Mouse (Mus musculus) spleen, embryonic (tissue): ENCODE measurements around the gene Rlbp1.

Experiments
- CTCF ChIA-PET: fragments of 350-600 bp; sonication (Branson Sonifier 250); formaldehyde crosslinking; loops from one replicate; lab custom pipeline; 2022; lab: Charles Lee

Gene Rlbp1

DNA sequence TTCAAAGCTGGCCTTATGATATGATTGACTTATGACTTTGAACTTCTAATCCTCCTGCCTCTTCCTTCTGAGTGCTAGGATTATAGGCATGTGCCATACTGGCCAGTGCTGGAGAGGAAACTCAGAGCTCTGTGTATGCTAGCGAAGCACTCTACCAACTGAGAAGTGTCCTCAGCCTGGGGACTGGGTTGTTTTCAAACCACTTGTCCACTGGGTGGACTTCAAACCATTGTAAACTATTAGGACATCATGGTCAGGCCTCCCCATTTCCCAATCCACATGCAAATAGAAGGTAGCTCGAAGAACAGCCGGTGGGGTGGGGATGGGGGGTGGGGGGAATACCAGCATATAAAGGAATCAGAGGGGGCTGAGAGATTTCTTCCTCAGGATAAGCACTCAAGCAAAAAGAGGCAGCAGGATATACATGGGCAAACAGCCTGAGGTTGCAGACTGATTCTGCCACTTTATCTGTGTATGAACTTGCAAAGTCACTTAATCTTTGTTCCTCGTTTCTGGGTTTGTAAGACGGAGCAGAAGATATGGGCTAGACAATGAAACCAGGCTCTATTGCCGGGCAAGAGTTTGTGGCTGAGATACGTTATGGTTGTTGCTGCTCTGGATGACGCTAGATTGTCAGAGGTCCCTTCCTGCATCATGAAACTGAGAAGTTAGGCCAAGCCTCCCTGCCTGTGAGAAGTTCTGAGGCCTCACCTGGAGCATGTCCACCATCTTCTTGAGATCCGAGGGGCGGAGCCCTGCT, 10.2 kb downstream of the Rlbp1 start:
- CTCF ChIA-PET, result interaction anchor here (0.7 kb wide), 1 partner anchor 235 kb away, joined by 13 read pairs; no protein-coding TSS in a partner anchor

DNA sequence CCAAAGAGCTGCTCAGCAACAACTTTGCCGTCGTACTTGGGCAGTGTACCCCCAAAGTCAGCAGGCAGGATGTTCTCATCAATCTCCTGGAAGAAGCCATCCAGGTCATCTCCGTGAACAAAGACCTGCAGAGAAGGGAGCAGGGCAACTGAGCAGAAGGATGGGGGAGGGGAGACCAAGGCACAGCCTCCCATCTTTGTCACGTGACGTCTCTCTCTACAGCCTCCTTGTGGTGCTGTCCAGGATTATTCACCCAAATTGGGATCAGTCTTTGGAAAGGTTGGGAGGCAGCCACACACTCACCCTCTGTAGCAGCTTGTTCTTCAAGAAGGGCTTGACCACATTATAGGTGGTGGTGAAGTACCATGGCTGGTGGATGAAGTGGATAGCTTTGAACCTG, 11.3 kb downstream of the Rlbp1 start:
- CTCF ChIA-PET, result no interaction called here

DNA sequence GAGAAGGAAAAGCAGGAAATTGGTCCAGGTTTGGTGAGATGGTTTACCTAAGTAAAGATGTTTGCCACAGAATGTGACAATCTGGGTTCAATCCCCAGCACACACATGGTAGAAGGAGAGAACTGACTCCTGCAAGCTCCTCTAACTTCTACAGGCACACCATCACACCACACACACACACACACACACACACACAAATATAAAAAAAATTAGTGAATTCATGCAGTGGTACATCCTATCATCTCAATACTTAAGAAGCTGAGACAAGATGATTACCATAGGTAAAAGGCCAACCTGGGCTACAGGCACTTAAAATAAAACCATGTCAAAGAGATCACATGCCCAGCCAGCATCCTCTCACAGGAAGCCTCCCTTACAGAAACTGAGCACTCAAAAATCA, 12.8 kb downstream of the Rlbp1 start:
- CTCF ChIA-PET, result no interaction called here

DNA sequence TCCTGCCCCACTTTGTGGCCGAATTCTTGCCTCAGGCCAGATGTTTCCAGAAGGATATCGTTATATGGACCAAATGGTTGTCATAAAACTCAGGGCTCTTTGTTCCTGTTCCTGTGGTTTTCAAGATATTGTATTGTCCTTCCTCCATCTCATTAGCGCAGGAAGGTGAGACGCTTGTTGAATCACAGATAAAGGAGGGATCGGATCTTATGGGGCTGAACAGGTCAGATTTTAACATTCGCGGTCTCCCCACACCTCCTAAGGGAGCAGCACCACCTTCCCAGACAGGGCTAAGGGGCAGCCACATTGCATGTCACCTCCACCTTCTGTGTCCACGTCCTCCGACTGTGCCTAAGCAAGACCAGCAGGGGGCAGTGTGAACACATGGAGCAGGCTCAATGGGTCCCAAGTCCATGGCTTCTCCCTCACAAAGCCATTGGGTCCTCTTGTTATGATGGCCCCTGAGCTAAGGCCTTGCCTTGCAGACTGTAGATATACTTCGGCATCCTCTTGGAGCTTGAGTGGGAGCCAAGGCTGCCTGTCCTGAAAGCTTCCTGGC, 15.4 kb downstream of the Rlbp1 start:
- CTCF ChIA-PET, result no interaction called here

DNA sequence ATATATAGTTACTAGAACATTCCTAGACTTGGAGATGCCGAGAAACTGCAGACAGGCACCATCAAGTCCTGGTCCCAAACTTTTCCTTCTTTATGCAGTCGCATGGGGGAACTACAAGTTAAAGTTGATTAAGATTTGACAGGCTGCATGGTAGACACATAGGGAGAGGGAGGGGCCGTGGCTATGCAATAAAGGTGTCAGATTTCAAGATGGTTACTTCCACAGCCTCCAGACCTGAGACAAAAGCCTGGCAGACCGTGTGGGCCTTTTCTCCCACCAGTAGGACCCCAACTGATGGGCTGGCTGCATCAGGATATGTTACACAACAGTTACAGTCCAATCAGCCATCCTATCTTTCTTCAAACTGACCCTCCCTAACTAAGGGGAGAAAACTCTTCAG, 17.4 kb downstream of the Rlbp1 start:
- CTCF ChIA-PET, result interaction anchor here (0.7 kb wide), 1 partner anchor 38 kb away, joined by 5 read pairs; no protein-coding TSS in a partner anchor

DNA sequence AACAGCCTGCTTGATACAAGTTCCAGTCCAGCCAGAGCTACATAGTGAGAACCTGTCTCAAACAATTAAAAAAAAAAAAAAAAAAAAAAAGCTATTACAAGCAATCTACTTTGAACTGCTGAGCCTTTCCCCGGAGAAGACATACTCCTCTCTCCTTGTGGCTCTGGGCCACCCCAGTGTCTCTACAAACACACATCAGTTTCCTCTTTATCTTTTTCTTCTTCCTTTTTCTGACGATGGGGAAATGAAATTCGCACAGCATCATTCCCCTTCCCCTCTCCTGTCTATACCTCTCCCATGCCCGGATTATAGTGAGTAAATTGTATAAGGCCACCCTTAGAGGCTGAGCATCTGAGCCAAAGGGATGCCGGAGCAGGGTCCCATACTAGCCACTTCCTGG, 18.2 kb downstream of the Rlbp1 start:
- CTCF ChIA-PET, result no interaction called here

DNA sequence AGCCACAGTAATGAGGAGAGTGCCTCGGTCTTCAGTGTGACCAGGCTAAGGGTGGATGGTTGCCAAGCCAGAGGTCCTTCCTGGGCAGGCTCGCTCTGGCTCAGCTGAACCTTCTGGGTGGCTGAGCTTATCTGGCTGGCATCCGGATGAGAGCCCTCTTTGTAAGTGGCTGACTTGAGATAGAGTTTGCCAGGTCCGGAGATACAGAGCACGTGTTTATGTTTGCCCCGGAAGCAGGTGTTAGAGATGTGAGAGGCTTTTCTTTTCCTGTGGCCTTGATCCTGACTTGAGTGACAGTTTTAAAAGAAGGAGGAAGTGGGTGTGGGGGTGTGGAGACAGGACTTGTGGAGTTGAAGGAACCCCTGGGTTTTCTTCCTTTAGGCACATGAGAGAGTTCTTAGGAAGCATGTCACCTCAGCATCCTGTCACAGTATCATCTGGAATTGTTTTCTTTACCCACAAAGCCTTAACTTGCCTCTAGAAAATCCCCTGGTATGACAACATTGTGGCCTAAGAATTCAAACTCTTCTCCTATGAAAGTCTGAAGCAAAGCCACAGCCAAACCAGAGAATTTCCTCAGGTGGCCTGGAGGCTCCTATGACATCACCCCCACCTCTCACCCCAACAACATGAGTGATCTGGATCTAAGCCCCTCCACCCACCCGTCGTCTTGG, 23.3 kb downstream of the Rlbp1 start:
- CTCF ChIA-PET, result no interaction called here

DNA sequence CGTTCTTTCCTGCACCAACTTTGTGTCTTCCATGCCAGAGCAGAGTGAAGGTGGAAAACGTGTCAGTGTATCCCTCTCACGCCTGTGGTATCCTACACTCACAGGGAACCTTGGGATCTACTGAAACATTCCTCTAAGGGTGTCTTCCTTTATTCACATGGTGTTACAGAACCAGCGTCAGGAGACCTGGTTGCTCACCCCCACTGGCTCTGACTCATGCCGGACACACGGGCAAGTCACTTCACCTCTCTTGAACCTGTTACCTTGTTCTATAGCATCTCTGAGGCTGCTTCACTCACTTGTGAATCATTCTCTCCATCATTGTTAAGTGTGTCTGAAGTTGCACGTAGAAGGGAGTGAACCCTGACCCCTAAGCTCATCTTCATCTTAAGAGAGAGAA, 24.0 kb downstream of the Rlbp1 start:
- CTCF ChIA-PET, result no interaction called here

DNA sequence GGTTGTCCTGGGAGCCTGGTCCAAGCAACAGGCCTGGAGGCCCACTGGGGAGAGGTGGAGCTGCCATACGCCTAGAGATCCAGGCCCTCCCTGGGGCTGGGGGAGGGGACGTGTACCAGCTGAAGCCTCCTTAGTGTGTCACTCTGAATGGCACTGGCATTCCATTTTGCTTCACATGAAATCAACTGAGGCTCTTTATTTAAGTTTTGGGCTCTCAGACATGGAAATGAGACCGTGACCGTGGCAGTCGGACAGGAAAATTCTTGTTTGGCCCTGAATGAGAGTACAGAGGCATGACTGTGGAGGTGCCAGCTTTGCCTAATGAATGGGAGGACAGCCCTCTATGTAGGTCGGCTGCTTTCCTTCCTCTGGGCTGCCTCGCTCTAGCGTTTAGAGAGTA, 24.6 kb downstream of the Rlbp1 start:
- CTCF ChIA-PET, result no interaction called here

DNA sequence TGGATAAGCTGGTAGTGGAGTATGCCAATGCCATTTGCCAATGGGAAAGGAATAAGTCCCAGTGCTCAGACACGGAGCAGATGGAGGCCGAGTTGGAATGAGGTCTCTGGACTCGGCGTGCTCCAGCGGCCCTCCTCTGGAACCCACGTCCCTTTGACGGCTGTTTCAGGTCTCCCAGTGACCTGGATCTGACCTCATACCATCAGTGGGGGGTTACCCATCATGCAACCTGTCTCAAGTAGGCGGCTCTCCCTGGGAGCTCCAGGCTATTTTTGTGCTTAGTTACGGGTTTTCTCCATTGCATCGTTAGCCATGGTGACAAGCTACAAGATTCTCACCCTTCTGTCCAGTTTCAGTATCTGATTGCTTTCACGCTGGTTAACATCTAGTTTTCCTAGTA, 26.8 kb downstream of the Rlbp1 start:
- CTCF ChIA-PET, result no interaction called here

DNA sequence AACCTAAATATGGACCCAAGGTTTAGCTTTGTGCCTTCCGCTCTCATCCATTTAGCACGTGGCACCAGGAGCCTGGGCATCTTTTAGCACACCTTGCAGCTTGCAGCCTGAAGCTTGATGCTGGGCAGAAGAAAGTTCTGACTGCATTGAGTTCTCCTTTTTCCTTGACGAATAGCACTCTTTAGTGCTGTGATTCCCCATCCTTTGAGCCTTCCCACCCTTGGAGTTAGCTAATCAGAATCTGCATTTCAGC, 27.7 kb downstream of the Rlbp1 start:
- CTCF ChIA-PET, result interaction anchor here (0.6 kb wide), 1 partner anchor 1591 kb away, joined by 13 read pairs; no protein-coding TSS in a partner anchor

DNA sequence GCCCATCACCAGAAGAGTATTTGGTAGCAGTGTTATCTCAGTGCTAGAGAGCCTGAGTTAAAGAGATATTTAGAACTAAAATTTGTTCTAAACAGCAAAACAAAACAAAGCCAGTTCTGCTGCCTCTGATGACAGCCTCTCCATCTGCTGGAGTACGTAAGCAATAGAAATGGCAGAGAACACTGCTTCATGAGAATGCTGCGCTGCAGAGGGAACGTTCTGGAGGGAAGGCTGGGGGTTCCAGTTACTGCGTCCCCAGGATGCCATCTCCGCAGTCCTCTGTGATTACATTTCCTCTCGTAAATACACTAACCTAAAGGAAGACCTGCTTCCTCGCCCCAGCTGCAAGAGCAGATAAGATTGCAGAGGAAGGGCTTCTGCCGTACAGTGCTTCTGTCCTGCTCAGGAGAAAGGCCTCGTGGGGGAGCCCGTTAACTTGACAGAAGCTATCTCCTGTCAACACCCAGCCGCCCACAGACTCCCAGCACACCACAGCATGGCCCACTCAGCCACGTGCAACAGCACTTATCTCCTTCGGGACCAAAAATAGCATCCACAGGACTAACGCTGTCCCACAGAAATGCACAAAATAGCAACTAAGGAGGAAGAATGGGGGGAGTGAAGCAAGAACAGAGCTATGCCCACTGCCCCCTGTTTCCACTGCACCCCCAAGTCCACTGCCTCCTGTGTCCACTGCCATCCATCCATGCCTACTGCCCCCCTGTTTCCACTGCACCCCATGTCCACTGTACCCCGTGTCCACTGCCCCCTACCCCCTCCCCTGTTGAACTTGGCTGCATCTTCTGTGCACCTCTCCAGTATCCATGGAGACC, 28.3 kb downstream of the Rlbp1 start:
- CTCF ChIA-PET, result interaction anchor here (0.6 kb wide), 1 partner anchor 1592 kb away, joined by 13 read pairs; no protein-coding TSS in a partner anchor

DNA sequence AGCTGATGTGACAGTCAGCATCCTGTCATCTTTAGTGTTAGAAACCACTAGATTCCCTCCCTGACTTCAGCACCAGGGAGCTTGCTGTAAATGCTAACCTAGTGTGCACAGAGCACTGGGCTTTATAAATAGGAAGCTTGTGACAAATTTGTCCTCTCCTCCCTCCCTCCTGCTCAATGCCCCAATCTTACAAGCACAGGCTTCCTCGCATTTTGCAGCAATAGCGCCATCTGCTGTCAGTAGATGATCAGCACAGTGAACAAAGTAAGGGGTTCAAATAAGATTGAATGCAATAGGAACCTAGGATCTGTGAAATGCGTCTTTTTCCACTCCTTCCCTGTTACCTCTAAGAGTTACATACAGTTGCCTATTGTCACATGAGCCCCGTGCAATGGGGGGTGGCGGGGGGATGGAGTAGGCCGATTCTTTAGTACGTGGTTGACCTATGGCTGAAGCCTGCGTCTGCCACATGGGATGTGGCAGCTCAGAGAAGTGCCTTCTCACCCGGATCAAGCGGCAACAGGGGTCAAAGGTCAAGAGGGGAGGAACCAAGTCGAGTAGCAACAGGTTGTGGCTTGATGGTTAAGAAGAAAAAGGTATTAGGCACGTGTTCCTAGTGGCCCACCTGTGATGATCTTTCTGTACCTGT, 37.0 kb downstream of the Rlbp1 start:
- CTCF ChIA-PET, result interaction anchor here (0.6 to 2.3 kb wide), 3 partner anchors 101 to 209 kb away, joined by 3 to 9 read pairs (median 7); no protein-coding TSS in a partner anchor

DNA sequence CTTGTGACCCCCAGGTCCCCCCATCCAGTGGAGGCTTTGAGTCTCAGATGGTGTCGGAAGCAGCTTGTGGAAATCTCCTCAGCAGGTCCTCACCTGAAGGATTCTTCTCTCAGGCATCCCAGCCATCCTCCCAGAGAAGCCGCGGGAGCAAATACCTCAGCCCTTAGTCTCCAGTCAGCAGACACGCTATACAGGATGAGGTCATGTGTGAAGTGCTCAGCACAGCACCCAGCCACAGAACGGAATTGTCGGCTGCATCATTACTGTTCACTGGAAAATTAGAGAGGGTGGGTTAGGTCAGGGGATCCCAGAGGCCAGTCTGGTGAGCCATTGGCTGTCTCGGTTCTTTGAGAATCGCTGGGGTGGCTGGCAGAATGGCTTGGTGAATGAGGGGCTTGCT, 38.0 kb downstream of the Rlbp1 start:
- CTCF ChIA-PET, result no interaction called here

DNA sequence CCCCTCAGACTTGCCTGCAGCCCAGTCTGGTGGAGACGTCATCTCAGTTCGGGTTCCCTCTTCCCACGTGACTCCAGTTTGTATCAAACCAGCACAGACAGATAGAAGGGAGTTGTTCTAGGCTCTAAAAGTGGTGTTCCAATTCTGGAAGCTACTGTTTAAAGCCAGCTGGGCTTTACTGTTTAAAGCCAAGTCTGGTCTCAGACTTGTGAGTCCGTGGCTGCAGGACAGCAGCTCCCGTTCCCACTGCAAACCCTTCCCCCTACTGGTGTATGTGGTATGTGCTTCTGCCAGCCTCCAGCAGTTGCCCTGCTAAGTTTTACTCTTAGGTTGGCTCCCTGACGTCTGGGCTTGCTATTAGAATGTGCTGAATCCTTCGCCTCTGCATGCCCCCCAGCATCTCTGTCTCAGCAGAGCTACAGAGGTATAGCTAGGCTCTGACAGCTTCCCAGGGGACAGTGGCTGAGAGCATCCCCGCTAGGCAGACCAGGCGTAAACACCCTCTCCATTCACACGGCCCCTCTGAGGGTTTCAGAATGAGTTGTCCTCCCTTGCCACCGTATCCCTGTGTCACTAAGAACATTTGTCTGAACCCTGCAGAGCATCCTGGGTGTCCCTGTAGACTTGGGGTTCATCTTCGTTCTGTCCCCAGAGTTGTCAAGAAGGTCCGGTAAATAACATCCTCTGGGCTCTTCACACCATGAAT, 39.6 kb downstream of the Rlbp1 start:
- CTCF ChIA-PET, result interaction anchor here (0.5 kb wide), 1 partner anchor 101 kb away, joined by 4 read pairs; no protein-coding TSS in a partner anchor

DNA sequence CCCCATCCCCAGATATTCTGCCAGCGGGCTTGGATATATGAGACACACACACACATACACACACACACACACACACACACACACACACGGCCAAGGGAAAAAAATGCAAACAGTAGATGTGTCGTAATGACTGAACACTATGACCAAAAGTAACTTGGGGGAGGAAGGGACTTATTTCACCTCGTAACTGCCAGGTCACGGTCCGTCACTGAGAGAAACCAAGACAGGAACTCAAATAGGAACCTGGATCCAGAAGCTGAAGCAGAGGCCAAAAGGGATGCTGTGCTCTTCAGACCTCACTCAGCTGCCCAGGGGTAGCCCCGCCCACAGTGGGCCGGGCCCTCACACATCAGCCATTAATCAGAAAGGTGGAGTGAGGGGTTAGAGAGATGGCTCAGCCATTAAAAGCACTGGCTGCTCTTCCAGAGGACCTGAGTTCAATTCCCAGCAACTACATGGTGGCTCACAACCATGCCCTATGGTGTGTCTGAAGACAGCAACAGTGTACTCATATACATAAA, 40.2 kb downstream of the Rlbp1 start:
- CTCF ChIA-PET, result interaction anchor here (0.5 kb wide), 1 partner anchor 100 kb away, joined by 4 read pairs; no protein-coding TSS in a partner anchor

DNA sequence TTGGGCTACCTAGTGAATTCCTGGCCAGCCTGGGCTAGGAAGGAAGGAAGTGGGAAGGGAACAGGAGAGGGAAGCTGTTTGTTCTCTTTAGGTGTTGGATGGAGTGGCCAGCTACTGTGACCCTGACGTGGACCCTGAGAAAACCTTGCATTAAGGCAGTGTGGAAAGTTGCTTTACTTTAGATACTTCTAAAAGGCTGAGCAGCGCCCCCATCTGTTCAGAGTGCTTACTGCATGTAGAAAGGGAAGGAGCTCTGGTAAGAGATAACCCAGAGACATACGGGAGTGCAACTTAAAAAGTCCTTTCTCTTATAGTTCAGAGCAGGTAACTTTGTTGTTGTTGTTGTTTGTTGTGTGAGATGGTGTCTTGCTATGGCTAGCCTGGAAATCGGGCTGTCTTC, 40.9 kb downstream of the Rlbp1 start:
- CTCF ChIA-PET, result interaction anchor here (0.6 kb wide), 1 partner anchor 10 kb away, joined by 11 read pairs; no protein-coding TSS in a partner anchor

DNA sequence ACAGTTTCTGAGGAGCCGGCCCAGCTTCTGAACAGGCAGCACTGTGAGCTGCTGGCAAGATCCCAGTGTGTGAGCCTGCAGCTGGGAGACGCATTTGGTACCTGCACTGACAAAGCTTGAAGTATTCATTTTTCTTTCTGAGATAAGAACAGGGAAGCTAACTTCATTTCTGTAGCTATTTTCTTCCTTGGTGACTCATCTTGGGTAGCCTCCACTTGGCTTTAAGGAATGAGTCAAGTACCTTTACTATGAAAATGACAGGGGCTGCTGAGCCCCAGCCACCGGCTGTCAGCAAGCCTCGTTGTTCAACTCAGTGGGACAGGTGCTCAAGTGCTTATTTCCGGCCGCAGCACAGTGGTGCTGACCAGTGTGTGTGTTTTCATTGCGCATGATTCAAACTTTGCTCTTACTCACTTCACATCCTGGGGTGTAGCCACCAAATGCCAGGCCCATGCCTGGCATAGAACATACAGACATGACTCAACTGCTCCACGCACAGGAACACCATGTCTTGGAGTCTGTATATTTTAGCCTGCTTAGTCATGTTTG, 50.4 kb downstream of the Rlbp1 start:
- CTCF ChIA-PET, result no interaction called here

DNA sequence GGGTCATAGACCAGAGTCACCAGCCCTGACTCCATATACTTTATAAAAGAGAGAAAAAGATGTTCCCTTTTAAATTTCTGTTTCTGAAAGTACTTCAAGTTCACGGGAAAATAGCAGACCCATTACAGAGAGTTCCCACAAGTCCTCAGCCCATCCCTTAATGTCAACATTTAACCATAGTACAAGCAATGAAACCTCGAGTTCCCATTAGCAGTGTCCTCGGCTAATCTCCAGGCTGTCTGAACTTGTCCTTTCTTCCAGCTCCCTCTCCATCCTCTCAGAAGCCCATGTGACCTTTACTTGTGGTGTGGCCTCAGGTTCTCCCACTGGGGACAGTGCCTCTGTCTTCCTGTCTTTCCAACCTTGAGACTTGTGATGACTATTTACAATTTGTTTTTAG, 53.4 kb downstream of the Rlbp1 start:
- CTCF ChIA-PET, result no interaction called here

DNA sequence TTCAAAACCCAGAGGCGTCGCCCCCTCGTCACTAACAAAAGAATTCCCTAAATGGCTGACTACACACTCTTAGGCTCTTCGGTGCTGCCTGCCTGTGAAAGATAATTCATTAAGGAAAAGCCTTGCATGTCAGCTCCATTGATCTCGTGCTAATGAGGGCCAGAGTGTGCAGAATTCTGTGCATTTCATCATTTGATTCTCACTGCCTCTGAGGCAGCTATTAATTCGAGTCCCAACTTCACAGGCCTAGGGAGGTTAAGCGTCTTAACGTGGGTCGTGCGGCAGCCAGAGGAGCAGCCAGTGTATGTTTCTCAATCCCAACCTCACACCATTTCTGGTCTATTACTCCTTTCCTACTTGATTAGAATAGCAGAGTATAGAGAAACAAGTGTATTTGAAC, 55.7 kb downstream of the Rlbp1 start:
- CTCF ChIA-PET, result no interaction called here
